Mouse (Mus musculus) heart, postnatal 0 days (tissue): ENCODE data around the gene Timm50.

Experiments
- CTCF ChIP-seq: IDR thresholded peaks from 2 replicates; pipeline ENCODE4 v1.5.1; 2016; ENCODE audit warnings: antibody characterized with exemption, control low read depth, low read depth
- EP300 ChIP-seq: IDR thresholded peaks from 2 replicates; pipeline ENCODE4 v1.6.1; 2016; ENCODE audit warnings: antibody characterized with exemption, low read depth

- TF ChIP-seq CTCF = no peak
- no peak for TF ChIP-seq EP300
These were observed 33.6 kb downstream of the Timm50 start for GRCm38 (mm10) chr7:28278279-28278652.
